Mouse (Mus musculus) myocyte (in vitro differentiated cells): ENCODE measurements around the gene Kctd18.

Experiments used
- CEBPB ChIP-seq: IDR thresholded peaks from 2 replicates; pipeline ENCODE4 v1.6.1; 2011; ENCODE audit warnings: mild to moderate bottlenecking, moderate library complexity; ENCODE audit not compliant: poor library complexity, insufficient read depth, severe bottlenecking
- E2F4 ChIP-seq: IDR thresholded peaks from one replicate; pipeline ENCODE4 v1.6.1; 2011; ENCODE audit warnings: mild to moderate bottlenecking, control low read depth, moderate library complexity; ENCODE audit not compliant: insufficient read depth
- POLR2A ChIP-seq: IDR thresholded peaks from one replicate; pipeline ENCODE4 v1.6.1; 2011; ENCODE audit warnings: low read depth, mild to moderate bottlenecking, control low read depth, moderate library complexity; ENCODE audit not compliant: insufficient read length
- REST ChIP-seq: IDR thresholded peaks from one replicate; pipeline ENCODE4 v1.6.1; 2011; ENCODE audit warnings: mild to moderate bottlenecking, control low read depth, moderate library complexity; ENCODE audit not compliant: insufficient read depth, insufficient read length

GRCm38 (mm10) chr1:58030156-58030871, 11.6 kb upstream of the Kctd18 start:
- TF ChIP-seq CEBPB (no peak), REST (no peak), POLR2A (peak; percentile 41), E2F4 (no peak)
